Mouse (Mus musculus) heart, postnatal 0 days (tissue): ENCODE results near the gene Stx1a. TPM values are rescaled to one million over a fixed set of nuclear protein-coding genes. Genes with fewer than 3 reads are reported as not detected.

Experiments
- ATAC-seq: fragments of 200-750 bp; cut with Nextera tagmentation; 2 replicates; pipeline ENCODE4 v1.8.0; 2017; ENCODE audit warnings: low read depth, moderate number of reproducible peaks, moderate library complexity; ENCODE audit not compliant: insufficient read depth
- DNase-seq: peaks from one replicate; pipeline ENCODE4 v3.0.0-alpha.2; 2016; ENCODE audit warnings: low spot score
- H3K27ac ChIP-seq: fragments of 300-500 bp; sonication (generic); 2 replicates; pipeline ENCODE4 v1.5.1; 2014; ENCODE audit warnings: low read depth, mild to moderate bottlenecking
- H3K27me3 ChIP-seq: fragments of 300-500 bp; sonication (generic); 2 replicates; pipeline ENCODE4 v1.6.1; 2014; ENCODE audit warnings: low read length, mixed read lengths; ENCODE audit not compliant: control insufficient read depth, insufficient read depth
- H3K36me3 ChIP-seq: fragments of 300-500 bp; sonication (generic); replicated peaks from 2 replicates; pipeline ENCODE4 v1.6.1; 2014; ENCODE audit warnings: low read length, mixed read lengths; ENCODE audit not compliant: control insufficient read depth, insufficient read depth
- H3K4me1 ChIP-seq: fragments of 300-500 bp; sonication (generic); 2 replicates; pipeline ENCODE4 v1.6.1; 2014; ENCODE audit warnings: antibody characterized with exemption; ENCODE audit not compliant: control insufficient read depth, insufficient read depth
- H3K4me2 ChIP-seq: fragments of 300-500 bp; sonication (generic); 2 replicates; pipeline ENCODE4 v1.6.1; 2014; ENCODE audit warnings: low read depth, mild to moderate bottlenecking, low read length, moderate library complexity
- H3K4me3 ChIP-seq: fragments of 300-500 bp; sonication (generic); 2 replicates; pipeline ENCODE4 v1.5.1; 2014; ENCODE audit warnings: low read depth, low read length
- H3K9ac ChIP-seq: fragments of 300-500 bp; sonication (generic); replicated peaks from 2 replicates; pipeline ENCODE4 v1.6.1; 2014; ENCODE audit warnings: low read depth, low read length, mixed read lengths
- H3K9me3 ChIP-seq: fragments of 300-500 bp; sonication (generic); replicated peaks from 2 replicates; pipeline ENCODE4 v1.6.1; 2016; ENCODE audit warnings: low read length; ENCODE audit not compliant: control insufficient read depth
- CTCF ChIP-seq: IDR thresholded peaks from 2 replicates; pipeline ENCODE4 v1.5.1; 2016; ENCODE audit warnings: antibody characterized with exemption, control low read depth, low read depth
- EP300 ChIP-seq: IDR thresholded peaks from 2 replicates; pipeline ENCODE4 v1.6.1; 2016; ENCODE audit warnings: antibody characterized with exemption, low read depth
- WGBS: fragments of 180-500 bp; shearing (Covaris S2); extraction: QIAGEN DNeasy Blood & Tissue Kit; methylation state at CpG from one replicate; pipeline ENCODE4 v1.1.7; 2014; 5-methylcytosine and 5-hydroxymethylcytosine counted together
- polyA plus RNA-seq: library from polyadenylated mRNA; unstranded; fragments of >200 nt; fragmentation: Nextera tagmentation; extraction: Ambion mirVana; gene quantifications from 2 replicates; pipeline ENCODE4 v1.2.1, GENCODE M21; 2015
- total RNA-seq: library from RNA; depleted of rRNA; stranded (reverse); fragments of >200 nt; gene quantifications from 2 replicates; pipeline ENCODE4 v1.2.3, GENCODE M21; 2014; ENCODE audit warnings: low replicate concordance

The Stx1a gene
- total and polyA plus RNA-seq, 2 experiments from 2014 or later = 2.3 to 2.5 TPM

DNA sequence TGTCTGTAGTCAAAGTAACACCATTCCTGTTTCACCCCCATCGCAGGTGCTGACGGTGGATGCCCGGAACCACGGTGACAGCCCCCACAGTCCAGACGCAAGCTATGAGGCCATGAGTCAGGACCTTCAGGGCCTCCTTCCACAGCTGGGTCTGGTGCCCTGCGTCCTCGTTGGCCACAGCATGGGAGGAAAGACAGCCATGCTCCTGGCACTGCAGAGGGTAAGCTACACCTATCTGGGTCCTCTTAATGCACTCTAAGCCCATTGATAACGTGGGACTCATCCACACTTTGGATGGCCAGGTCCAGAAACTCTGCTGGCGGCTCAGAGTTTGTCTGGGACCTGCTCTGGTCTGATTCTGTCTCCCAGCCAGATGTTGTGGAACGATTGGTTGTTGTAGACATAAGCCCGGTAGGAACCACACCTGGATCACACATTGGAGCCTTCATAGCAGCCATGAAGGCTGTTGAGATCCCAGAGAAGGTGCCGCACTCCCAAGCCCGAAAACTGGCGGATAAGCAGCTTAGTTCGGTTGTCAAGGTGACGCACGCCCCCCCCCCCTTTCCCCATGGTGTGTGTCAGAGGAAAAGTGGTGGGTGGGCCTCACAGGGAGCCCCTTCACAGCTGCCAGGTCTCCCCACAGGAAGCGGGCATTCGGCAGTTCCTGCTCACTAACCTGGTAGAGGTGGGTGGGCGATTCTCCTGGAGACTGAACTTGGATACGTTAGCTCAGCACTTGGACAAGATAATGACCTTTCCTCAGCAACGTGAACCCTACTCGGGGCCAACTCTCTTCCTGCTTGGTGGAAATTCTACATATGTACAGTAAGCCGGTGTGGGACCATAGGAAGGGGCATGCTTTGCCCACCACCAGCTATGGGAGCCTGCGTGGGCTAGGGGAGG is 12.2 kb upstream of the Stx1a start:
- H3K4me1 ChIP-seq = peaks cover 6% of the 10 kb centered on the region
- H3K36me3 ChIP-seq = peaks cover 10% of the 10 kb centered on the region; the same call in 1 of the 2 replicates
- H3K9ac ChIP-seq = no peak overlapping the region
- no peak overlapping the region for H3K4me2 ChIP-seq
- no peak overlapping the region for H3K27ac ChIP-seq
- no peak for TF ChIP-seq EP300
- DNase-seq (no peak), ATAC-seq (no peak)
- no peaks in the 10 kb centered on the region for H3K27me3 ChIP-seq
- no peaks in the 10 kb centered on the region for H3K9me3 ChIP-seq
- 79% methylated on average over 25 of the region's 25 CpGs for WGBS
- H3K4me3 ChIP-seq = no peak overlapping the region

DNA sequence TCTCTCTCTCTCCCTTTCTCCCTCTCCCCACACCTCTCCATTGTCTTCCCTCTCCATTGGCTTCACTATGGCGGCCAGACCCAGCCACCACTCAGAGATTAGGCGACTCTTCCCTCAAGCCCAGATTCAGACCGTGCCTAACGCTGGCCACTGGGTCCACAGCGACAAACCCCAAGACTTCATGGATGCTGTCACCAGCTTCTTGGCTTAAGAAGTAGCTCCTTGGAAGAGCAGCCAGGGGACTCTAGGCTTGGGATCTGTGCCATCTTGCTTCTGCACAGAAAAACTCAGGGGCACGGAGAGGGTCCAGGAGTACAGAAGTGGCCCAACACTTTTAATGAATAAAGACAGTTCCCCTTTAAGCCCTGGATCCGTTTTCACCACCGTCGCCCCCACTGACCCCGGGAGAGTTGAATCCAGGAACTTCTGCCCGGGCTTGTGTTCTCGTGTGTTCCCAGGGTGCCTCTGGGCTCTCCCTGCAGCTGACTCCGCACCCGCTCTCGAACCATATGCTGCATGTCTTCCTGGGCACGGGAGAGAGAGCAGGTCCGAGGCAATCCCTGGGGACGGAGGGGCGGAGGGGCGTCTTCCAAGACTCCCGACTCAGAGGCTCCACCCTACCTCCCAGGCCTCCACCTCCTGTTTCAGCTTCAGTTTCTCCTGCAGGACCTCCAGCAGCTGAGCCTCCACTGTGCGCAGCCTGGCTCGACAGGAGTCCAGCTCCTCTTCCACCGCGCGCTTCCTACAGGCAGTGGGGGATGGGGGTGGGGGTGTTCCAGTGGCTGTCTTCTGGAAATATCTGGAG is 11.3 kb upstream of the Stx1a start:
- DNase-seq = no peak
- Histone ChIP-seq H3K27me3 (no peaks in the 10 kb centered on the region), H3K9me3 (no peaks in the 10 kb centered on the region), H3K4me2 (peak overlapping the region; percentile 8; the same call in 1 of the 2 replicates), H3K9ac (no peak overlapping the region), H3K27ac (no peak overlapping the region), H3K4me1 (peaks cover 6% of the 10 kb centered on the region), H3K4me3 (no peak overlapping the region; the same call in 1 of the 2 replicates), H3K36me3 (peaks cover 10% of the 10 kb centered on the region; the same call in 1 of the 2 replicates)
- ATAC-seq = no peak
- TF ChIP-seq CTCF (no peak), EP300 (no peak)
- 53% methylated on average over 26 of the region's 26 CpGs for WGBS

DNA sequence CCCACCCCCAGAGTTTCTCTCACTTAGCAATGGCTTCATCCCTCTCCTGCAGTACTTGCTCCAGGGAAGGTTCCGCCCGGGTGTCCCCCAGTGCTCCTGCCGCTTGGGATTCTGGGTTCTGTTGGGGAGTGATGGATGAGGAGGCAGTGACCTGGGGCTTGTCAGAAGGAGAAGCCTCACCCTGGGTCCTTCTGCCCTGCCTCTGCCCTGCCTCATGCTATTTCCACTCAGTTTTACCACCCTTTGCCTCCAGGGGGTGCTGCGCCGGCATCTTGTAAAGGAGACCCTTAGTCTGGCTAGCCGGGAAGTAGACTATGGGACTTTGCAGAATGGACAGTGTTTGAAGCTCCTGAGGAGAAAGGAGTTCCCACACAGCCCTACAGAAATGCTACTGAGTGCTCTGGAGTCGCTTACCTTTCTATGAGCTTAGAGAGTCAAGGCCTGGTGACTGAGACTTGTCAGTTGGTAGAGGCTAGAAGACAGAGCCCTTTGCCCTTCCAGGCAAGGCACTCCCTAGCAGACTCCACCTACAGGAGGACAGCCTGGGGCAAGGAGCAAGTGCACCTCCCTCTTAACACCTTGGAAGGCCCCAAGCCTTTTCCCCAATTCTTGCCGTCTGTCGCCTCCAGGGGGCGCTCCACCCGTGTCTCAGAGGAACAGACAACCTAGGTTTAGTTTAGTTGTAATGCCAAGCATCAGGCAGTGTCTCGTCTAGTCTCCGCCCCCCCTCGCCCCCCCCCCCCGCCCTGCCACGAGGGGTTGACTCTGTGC is 10.4 kb upstream of the Stx1a start:
- WGBS = 15% methylated on average over 14 of the region's 16 CpGs
- Histone ChIP-seq H3K4me2 (peak overlapping the region; percentile 8; the same call in 1 of the 2 replicates), H3K4me3 (no peak overlapping the region; the same call in 1 of the 2 replicates), H3K36me3 (peaks cover 10% of the 10 kb centered on the region; the same call in 1 of the 2 replicates), H3K9ac (no peak overlapping the region), H3K27ac (no peak overlapping the region), H3K9me3 (no peaks in the 10 kb centered on the region), H3K4me1 (peaks cover 6% of the 10 kb centered on the region), H3K27me3 (no peaks in the 10 kb centered on the region)
- no peak for DNase-seq
- TF ChIP-seq EP300 (no peak), CTCF (peak; percentile 70)
- no peak for ATAC-seq

GRCm38 (mm10) chr5:135015497-135015896 is 7.8 kb upstream of the Stx1a start:
- no peak overlapping the region for H3K9ac ChIP-seq
- no peaks in the 10 kb centered on the region for H3K27me3 ChIP-seq
- no peaks in the 10 kb centered on the region for H3K9me3 ChIP-seq
- H3K4me3 ChIP-seq = no peak overlapping the region
- WGBS = 13% methylated on average over 7 of the region's 7 CpGs
- no peak overlapping the region for H3K4me2 ChIP-seq
- peak; percentile 75 for DNase-seq
- ATAC-seq = peak; percentile 25; the same call in 1 of the 2 replicates
- no peak overlapping the region for H3K27ac ChIP-seq
- no peak for TF ChIP-seq EP300
- TF ChIP-seq CTCF = peak; percentile 96
- H3K4me1 ChIP-seq = peaks cover 2% of the 10 kb centered on the region
- H3K36me3 ChIP-seq = peaks cover 10% of the 10 kb centered on the region; the same call in 1 of the 2 replicates

- Histone ChIP-seq H3K4me2 (no peak overlapping the region), H3K9ac (no peak overlapping the region), H3K27me3 (no peaks in the 10 kb centered on the region), H3K36me3 (peaks cover 4% of the 10 kb centered on the region; the same call in 1 of the 2 replicates), H3K4me1 (peaks cover 3% of the 10 kb centered on the region), H3K27ac (no peak overlapping the region), H3K9me3 (no peaks in the 10 kb centered on the region), H3K4me3 (no peak overlapping the region)
- no peak for DNase-seq
- WGBS = 45% methylated on average over 4 of the region's 4 CpGs
- ATAC-seq = no peak
- TF ChIP-seq CTCF (peak; percentile 4; the same call in 1 of the 2 replicates), EP300 (no peak)
Observed at GRCm38 (mm10) chr5:135016224-135016759, 7.0 kb upstream of the Stx1a start.
